Mouse (Mus musculus) bone marrow, adult 2 months (tissue): Measurements from ENCODE around the gene Hal. TPM values are rescaled to one million over a fixed set of nuclear protein-coding genes. Genes with fewer than 3 reads are reported as not detected.

Source experiments
- H3K27ac ChIP-seq: fragments of 200-500 bp; 2 replicates; pipeline ENCODE4 v1.5.1; 2012; ENCODE audit warnings: low read depth, mild to moderate bottlenecking, control low read depth, inconsistent platforms, low read length; ENCODE audit not compliant: control insufficient read depth, poor library complexity, insufficient read depth
- H3K4me1 ChIP-seq: fragments of 200-500 bp; 2 replicates; pipeline ENCODE4 v1.6.1; 2011; ENCODE audit warnings: low read length; ENCODE audit not compliant: control insufficient read depth, insufficient read depth
- H3K4me3 ChIP-seq: fragments of 200-500 bp; replicated peaks from 2 replicates; pipeline ENCODE3; 2011; ENCODE audit warnings: mild to moderate bottlenecking, low read depth, low read length, control low read depth; ENCODE audit not compliant: control insufficient read depth
- CTCF ChIP-seq: fragments of 200-500 bp; IDR thresholded peaks from 2 replicates; pipeline ENCODE4 v1.5.1; 2011; ENCODE audit warnings: low read length, control low read depth; ENCODE audit not compliant: control insufficient read depth, insufficient read depth
- POLR2A ChIP-seq: fragments of 200-500 bp; IDR thresholded peaks from 2 replicates; pipeline ENCODE4 v1.6.1; 2011; ENCODE audit warnings: low read depth, mild to moderate bottlenecking, control low read depth, low read length, borderline replicate concordance; ENCODE audit not compliant: control insufficient read depth
- WGBS: fragments of 180-500 bp; shearing (Covaris S2); methylation state at CpG from one replicate; pipeline ENCODE4 v1.1.7; 2018; 5-methylcytosine and 5-hydroxymethylcytosine counted together
- polyA plus RNA-seq: library from polyadenylated mRNA; stranded (reverse); fragments of >200 nt; gene quantifications from 2 replicates; pipeline ENCODE4 v1.2.4, GENCODE M21; 2011; ENCODE audit warnings: low replicate concordance; ENCODE audit not compliant: missing spikeins, insufficient read depth, insufficient read length

Hal gene
- 2.0 and 6.1 TPM in 2 replicates for polyA plus RNA-seq

DNA sequence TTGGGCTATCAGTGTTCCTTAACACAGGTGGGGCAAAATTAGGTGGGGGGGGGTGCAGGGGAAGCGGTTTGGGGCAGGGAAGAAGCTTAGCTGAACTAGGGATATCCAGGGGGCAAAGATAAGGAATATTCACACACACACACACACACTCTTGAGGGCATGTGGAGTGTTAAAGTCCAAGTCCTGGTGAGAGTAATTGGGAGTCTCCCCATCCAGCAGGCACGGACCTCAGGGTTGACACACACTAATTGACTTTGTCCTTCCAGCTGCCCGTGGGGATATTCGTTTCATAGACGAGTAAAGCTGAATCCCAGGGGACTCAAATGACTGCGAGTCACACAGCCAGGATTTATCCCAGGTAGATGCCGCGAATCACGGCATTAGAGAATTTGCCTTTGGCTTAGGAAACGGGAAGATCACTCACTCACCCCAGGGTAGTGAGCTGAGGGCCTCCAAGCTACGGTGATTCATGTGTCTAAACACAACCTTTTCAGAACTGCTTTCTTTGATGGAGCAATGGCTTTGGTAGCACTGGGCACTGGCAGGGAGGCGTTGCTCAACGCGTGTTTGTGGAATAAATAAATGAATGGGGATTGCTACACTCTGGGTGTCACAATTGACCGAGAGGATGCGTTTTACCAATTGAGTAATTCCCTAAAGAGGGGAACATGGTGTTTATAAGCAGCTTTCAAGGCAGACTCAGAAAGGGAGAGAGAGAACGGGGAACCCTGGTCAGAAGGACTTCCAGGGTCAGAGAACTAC lies at the start of gene Hal:
TSS of gene Hal (plus strand) at position 703 of the 762 bp plus-strand sequence.
- Histone ChIP-seq H3K27ac (peak within 1 kb of the TSS; percentile 52), H3K4me3 (peak within 1 kb of the TSS; percentile 2), H3K4me1 (peaks cover 5% of the 10 kb centered on the region; the same call in 1 of the 2 replicates)
- WGBS: 52% methylated on average over 17 of the region's 17 CpGs
- no peak for TF ChIP-seq CTCF
- no peak for TF ChIP-seq POLR2A

DNA sequence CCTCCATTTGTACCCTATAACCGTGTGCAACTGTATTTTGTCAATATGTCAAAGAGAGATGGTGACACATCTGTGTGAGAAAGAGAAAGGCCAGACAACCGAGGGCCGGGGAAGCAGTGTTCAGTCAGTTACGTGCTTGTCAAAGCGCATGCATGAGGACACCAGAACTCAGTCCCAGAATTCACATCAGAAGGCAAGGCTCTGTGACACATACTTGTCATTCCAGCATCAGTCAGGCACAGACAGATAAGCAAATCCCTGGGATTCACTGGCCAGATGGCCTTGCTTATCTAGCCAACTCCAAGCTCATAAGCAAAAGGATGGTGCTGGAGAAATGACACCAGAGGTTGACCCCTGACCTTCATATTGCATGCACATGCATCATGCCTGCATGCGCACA lies 47.1 kb upstream of the Hal start:
- 80% methylated on average over 6 of the region's 6 CpGs for WGBS
- TF ChIP-seq POLR2A (no peak), CTCF (no peak)

DNA sequence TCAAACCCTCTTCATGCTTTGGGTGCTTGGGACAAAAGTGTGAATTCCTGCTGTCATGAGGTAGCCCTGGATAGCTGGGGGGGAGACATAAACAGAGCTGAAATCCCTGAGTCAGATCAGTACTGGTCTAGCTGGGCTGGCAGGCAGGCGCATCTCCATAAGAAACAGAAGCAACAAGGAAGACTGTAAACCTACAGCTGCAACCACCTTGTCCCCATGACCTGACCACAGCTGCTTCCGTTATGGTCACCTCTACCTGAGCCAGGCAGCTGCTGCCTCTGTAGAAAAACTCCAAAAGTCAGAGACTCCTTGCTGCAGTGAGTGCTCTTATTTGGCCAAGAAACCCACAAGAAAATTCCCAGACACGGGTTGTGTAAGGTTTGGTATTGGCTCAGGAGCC lies 46.4 kb upstream of the Hal start:
- WGBS: 27% methylated on average over 3 of the region's 3 CpGs
- H3K27ac ChIP-seq: peak overlapping the region; percentile 43; the same call in 1 of the 2 replicates

More for the DNA sequence above, 47.1 kb upstream of the Hal start:
- Histone ChIP-seq H3K4me3 (no peak overlapping the region), H3K4me1 (peaks cover 8% of the 10 kb centered on the region), H3K27ac (peak overlapping the region; percentile 14; the same call in 1 of the 2 replicates)

DNA sequence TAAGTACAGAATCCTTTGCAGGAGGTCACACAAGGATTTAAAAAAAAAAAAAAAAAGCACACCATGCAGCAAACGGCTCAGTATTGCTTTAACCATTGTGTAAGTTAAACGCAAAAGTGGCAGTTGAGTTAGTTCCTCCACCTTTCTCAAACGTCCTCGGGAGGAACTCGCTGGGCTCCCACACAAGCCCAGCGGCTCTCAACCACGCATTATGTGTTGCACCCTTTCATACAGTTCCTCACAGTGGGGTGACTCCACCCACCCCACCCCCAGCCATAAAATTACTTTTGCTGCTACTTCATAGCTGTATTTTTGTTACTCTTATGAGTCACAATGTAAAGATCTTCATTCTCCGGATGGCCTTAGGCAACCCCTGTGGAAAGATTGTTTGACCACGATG lies 44.2 kb upstream of the Hal start:
- peak overlapping the region; percentile 97 for H3K27ac ChIP-seq
- peak overlapping the region; percentile 36 for H3K4me3 ChIP-seq
- TF ChIP-seq CTCF: no peak
- no peak for TF ChIP-seq POLR2A
- H3K4me1 ChIP-seq: peaks cover 9% of the 10 kb centered on the region
- WGBS: 11% methylated on average over 9 of the region's 9 CpGs

More for the DNA sequence above, 46.4 kb upstream of the Hal start:
- no peak for TF ChIP-seq CTCF
- Histone ChIP-seq H3K4me3 (no peak overlapping the region), H3K4me1 (peaks cover 8% of the 10 kb centered on the region)

DNA sequence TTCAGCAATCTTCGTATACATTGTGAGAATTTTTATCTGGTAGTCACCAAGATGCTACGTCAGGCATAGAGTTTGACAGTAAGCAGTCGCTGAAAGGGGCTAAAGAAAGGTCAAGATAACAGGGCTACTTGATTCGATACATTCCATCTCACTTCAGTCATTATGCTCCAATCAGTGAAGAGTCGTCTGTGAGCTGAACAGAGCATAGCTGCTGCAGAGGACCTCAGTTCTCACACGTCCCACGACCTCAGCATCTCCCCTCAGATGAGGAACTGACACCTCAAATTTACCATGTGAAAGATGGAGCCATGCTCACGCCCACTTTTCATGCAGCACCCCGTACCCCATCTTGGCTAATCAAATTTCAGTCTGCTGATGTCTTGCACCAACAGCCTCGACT lies 41.2 kb upstream of the Hal start:
- H3K27ac ChIP-seq: no peak overlapping the region
- 59% methylated on average over 10 of the region's 10 CpGs for WGBS
- no peak for TF ChIP-seq CTCF
- TF ChIP-seq POLR2A: no peak
- no peak overlapping the region for H3K4me3 ChIP-seq
- peaks cover 4% of the 10 kb centered on the region for H3K4me1 ChIP-seq

DNA sequence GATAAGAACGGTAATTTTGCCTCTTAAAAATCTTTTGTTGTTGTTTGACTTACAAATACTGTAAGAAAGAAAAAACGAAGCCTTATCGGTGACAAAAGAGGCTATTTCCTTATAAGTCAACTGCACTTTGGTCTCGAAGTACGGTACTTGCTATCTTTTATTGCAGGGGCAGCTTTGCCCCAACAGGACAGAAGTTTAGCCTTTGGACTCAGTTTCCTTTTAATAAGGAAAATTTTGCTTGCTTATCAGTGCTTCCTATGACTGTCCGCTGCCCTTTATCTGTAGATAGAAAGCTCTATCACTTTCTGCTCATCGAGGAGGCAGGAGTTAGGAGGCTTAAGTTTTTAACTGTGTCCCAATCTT lies 33.9 kb upstream of the Hal start:
- Histone ChIP-seq H3K4me1 (peaks cover 1% of the 10 kb centered on the region; the same call in 1 of the 2 replicates), H3K27ac (no peak overlapping the region), H3K4me3 (peak overlapping the region; percentile 25)
- TF ChIP-seq POLR2A: no peak
- TF ChIP-seq CTCF: no peak
- WGBS: 8% methylated on average over 7 of the region's 7 CpGs

DNA sequence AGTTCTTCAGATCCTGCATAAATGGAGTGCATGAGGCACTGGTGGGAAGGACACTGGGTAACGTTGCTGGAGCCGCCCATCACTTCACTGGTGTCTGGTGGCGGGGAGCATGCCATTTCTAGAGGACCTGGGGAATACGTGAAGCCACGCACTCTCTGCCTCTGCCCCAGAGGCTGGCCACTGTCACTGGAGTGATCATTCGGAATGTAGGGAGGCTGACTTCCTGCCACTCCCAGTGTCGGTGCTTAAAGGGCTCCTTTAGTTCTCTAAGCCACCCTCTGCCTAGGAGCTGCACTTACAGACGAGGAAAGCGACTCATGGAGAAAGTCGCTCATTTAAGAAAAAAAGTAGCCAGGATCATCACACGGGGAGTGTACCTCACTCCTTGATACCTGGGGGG lies 28.5 kb upstream of the Hal start:
- 87% methylated on average over 11 of the region's 11 CpGs for WGBS
- TF ChIP-seq POLR2A (no peak), CTCF (no peak)
- H3K27ac ChIP-seq: no peak overlapping the region

DNA sequence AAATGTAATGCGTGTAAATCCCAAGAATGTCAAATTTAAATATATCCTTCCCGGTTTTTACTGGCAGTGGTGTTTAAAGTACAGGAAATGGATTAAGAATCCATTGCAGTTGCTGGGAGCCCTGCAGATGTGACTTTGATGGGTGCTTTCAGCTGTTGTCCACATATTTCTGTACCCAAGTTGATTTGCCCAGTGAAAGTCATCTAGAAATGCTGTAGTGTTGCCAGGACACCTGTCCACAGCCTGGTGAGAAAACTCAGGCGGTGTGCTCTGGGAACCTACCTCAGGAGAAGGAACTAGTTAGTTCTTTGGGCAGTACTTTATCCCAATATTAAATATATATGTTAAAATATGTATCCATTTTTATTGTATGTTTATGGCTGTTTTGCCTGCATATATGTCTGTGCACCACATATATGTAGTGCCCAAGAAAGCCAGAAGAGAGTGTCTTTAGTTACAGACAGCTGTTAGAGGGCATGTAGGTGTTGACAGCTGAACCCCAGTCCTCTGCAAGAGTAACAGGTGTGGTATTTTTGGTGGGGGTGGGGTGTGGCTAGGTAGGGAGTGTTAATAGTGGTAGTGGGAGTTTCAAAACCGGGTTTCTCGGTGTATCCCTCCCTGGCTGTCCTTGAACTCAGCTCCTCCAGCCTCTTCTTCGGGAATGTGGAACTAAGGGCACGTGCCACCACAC lies 25.7 kb upstream of the Hal start:
- no peak for TF ChIP-seq CTCF
- no peak for TF ChIP-seq POLR2A
- WGBS: 77% methylated on average over 7 of the region's 7 CpGs
- peaks cover 1% of the 10 kb centered on the region for H3K4me1 ChIP-seq
- H3K27ac ChIP-seq: no peak overlapping the region
- H3K4me3 ChIP-seq: no peak overlapping the region

More for the DNA sequence above, 28.5 kb upstream of the Hal start:
- Histone ChIP-seq H3K4me3 (no peak overlapping the region), H3K4me1 (peaks cover 1% of the 10 kb centered on the region)

DNA sequence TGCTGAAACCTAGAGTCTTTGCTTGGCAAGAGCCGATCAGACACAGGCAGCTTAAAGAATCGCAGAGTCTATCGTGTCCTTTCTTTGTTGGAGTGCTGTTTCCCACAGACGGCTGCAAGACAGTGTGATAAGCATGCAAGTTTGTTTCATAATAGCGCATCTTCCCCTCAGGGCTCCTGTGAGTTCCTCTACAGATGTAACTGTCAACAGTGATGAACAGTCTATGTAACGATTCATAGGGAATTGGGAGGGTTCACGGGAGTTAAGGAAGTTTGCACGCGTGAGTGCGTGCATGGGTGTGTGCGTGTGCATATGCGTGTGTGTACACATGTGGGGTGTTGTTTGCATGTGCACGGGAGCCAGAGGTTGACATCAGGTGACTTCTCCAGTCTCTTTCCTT lies 25.0 kb upstream of the Hal start:
- Histone ChIP-seq H3K4me3 (no peak overlapping the region), H3K4me1 (peaks cover 1% of the 10 kb centered on the region), H3K27ac (no peak overlapping the region)
- TF ChIP-seq POLR2A (no peak), CTCF (no peak)
- WGBS: 58% methylated on average over 13 of the region's 13 CpGs
